Mouse (Mus musculus) CH12.LX (cell line): ENCODE results near the gene Crybb2.

ENCODE experiments used
- CHD2 ChIP-seq: IDR thresholded peaks from 2 replicates; pipeline ENCODE4 v1.6.1; 2011; ENCODE audit warnings: low read length, improper control_type of control experiment
- CTCF ChIP-seq, 2 experiments: IDR thresholded peaks in 1 of 2; conservative IDR thresholded peaks in 1 of 2; 2 replicates each; pipeline ENCODE4 v1.5.1; 2011 to 2012; ENCODE audit warnings: low read depth in 2 of 2, low read length in 2 of 2, improper control_type of control experiment in 1 of 2, inconsistent platforms in 1 of 2, mild to moderate bottlenecking in 1 of 2, moderate library complexity in 1 of 2
- E2F4 ChIP-seq: IDR thresholded peaks from 2 replicates; pipeline ENCODE4 v1.6.1; 2011; ENCODE audit warnings: low read depth, low read length, improper control_type of control experiment; ENCODE audit not compliant: insufficient replicate concordance
- KAT2A ChIP-seq: IDR thresholded peaks from 2 replicates; pipeline ENCODE4 v1.6.1; 2012; ENCODE audit warnings: low read length, improper control_type of control experiment, inconsistent platforms; ENCODE audit not compliant: insufficient replicate concordance
- POLR2A ChIP-seq: IDR thresholded peaks from 2 replicates; pipeline ENCODE4 v1.6.1; 2011; ENCODE audit warnings: low read depth, mild to moderate bottlenecking, improper control_type of control experiment, low read length
- RCOR1 ChIP-seq: conservative IDR thresholded peaks from 2 replicates; pipeline ENCODE4 v1.6.1; 2012; ENCODE audit warnings: low read depth, mild to moderate bottlenecking, inconsistent platforms, low read length, improper control_type of control experiment
- SMC3 ChIP-seq: IDR thresholded peaks from 2 replicates; pipeline ENCODE4 v1.6.1; 2011; ENCODE audit warnings: low read depth, low read length, improper control_type of control experiment
- TCF12 ChIP-seq: IDR thresholded peaks from 2 replicates; pipeline ENCODE4 v1.6.1; 2014; ENCODE audit warnings: low read depth, mild to moderate bottlenecking, inconsistent platforms, low read length, improper control_type of control experiment
- ZNF384 ChIP-seq: IDR thresholded peaks from 2 replicates; pipeline ENCODE4 v1.6.1; 2012; ENCODE audit warnings: low read depth, low read length, improper control_type of control experiment, inconsistent platforms

- TF ChIP-seq CTCF (conservative IDR thresholded peaks at IDR 0.05 in 1 of 2, IDR thresholded peaks at IDR 0.05 in 1 of 2; ENCODE audit: low read depth in 2 of 2, low read length in 2 of 2) (no peak), POLR2A (no peak), TCF12 (no peak), SMC3 (no peak), CHD2 (no peak), E2F4 (no peak), ZNF384 (no peak), KAT2A (no peak), RCOR1 (no peak)
Observed at GRCm38 (mm10) chr5:113119291-113119690, 49.4 kb upstream of the Crybb2 start.
